Mouse (Mus musculus) c-Kit-positive CD71-positive TER-119-negative erythroid progenitor cells, embryonic 14.5 days (primary cell): ENCODE measurements around the gene Olfr1170.

Experiments used
- DNase-seq: peaks from one replicate; pipeline ENCODE4 v3.0.0-alpha.2; 2013; ENCODE audit warnings: low read depth

Olfr1170 gene

GRCm38 (mm10) chr2:88228234-88228633 is at the start of gene Olfr1170:
Gene Olfr1170, minus strand, starts transcription at chr2:88228334.
- no peak for DNase-seq

GRCm38 (mm10) chr2:88220784-88221183 is 7.3 kb downstream of the Olfr1170 start:
- no peak for DNase-seq

GRCm38 (mm10) chr2:88181580-88181979 is 46.6 kb downstream of the Olfr1170 start, which contains the start of gene Olfr1168:
Gene Olfr1168, plus strand, starts transcription at chr2:88181880.
- DNase-seq = no peak
